Mouse (Mus musculus): Measurements from ENCODE around the gene Gm14085.

Gene Gm14085

DNA sequence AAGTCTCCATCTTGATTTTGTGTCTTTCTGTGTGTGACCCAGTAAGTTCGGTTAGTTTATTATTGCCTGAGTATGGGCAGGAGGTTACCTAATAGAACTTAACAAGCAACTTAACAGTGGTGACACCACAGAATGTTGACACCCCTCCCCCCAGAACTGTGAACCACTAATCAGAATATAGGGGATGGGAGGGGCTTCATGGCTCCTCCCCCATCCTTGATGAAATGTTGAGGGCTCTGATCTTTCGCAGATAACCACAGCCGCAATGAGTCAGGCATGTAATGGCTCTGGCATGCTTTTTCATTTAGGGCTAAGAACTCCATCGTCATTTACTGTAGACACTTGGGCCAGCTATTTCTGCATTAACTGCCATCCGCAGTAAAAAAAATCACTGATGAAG lies 76.5 kb downstream of the Gm14085 start:
- DNase-seq (ENCODE audit: low read depth) = peak; percentile 93

- peak; percentile 61 for DNase-seq (ENCODE audit: low read depth)
Observed at GRCm38 (mm10) chr2:122562251-122562650, 77.5 kb downstream of the Gm14085 start.

DNA sequence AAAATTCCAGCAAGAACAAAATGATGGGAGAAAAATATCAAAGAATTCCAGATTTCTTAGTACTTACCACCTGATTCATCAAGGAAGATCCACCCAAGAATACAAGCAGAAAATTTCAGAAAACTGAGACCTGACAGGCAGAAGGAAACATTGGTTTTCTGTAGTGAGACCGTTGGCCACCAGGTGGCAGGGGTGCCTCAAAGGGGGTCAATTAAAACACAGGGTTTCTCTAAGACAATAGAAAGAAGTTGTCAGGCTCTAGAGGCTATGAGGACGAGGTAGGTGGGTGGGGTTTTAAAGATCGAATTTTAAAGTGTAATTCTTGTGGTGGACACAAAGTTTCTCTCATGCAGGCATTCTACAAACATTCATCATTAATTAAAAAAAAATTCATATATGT lies 84.7 kb downstream of the Gm14085 start:
- DNase-seq (ENCODE audit: low read depth) = peak; percentile 67

DNA sequence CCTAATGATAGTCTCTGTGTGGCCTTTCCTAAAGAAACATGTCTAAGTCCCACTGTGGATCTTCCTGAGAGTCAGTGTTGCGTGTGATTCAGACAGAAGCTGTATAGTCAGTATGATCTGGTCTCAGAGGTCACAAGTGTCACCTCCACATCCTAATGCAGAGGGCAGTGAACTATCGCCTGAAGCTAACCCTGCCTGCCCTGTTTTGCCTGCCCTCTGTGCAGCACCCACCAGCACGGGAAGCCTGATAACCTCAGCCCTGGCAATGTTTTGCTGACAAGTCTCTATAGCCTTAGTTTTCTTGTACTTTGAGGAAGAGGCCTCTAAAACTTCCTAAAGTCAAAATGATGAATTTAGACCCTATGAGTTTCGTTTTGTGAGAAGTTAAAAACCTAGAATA lies 85.7 kb downstream of the Gm14085 start:
- DNase-seq (ENCODE audit: low read depth) = no peak

DNA sequence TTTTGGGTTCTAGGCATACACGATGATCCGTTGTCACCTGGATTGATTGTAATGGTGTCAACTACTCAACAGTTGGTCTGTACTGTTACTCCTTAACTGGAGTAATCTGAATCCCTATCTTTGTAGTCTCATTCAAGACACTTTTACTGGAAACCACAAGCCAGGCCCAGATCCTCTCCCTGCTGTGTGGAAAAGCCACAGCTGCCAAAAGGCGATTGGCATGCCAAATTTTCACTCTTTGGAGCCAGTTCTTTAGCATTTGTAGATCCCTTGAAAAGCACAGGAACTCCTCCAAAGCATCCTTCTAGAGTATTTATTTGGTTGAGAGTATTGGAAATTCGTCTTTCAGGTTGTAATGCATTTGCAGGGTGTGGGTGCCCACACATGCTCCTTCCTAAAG lies 86.6 kb downstream of the Gm14085 start:
- no peak for DNase-seq (ENCODE audit: low read depth)

- DNase-seq (ENCODE audit: low read depth) = peak; percentile 69
Observed at GRCm38 (mm10) chr2:122572438-122572837, 87.7 kb downstream of the Gm14085 start.

GRCm38 (mm10) chr2:122575470-122575869 lies 90.7 kb downstream of the Gm14085 start:
- DNase-seq (ENCODE audit: low read depth) = no peak

DNA sequence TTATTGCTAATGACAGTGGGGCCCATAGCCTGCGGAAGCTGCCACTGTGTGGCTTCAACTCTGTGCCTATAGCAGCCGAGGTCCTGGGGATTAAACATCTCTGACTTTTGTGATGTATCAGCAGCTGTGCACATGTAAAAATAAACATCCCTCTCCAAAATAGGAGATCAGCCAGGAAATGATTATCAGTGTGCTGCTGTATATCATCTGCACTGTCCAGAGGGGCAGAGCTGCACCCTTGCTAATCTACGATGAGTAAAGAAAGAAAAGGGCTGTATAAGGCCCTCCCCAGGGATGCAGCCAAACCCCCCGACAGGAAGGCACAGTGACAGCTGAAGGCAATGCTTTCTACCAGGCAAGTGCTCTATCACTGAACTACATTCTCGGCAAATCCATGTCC lies 91.6 kb downstream of the Gm14085 start:
- no peak for DNase-seq (ENCODE audit: low read depth)

GRCm38 (mm10) chr2:122577316-122577715 lies 92.6 kb downstream of the Gm14085 start:
- DNase-seq (ENCODE audit: low read depth) = no peak

Data from 416B (cell line).